Mouse (Mus musculus): Measurements from ENCODE around the gene M1ap.

The M1ap gene

GRCm38 (mm10) chr6:82946651-82947050 is at the start of gene M1ap:
TSS of gene M1ap (plus strand) at chr6:82946902.
- DNase-seq (ENCODE audit: low spot score), result no peak

GRCm38 (mm10) chr6:82897311-82897710 is 49.4 kb upstream of the M1ap start:
- DNase-seq (ENCODE audit: low spot score), result no peak

GRCm38 (mm10) chr6:82898227-82898626 is 48.5 kb upstream of the M1ap start:
- no peak for DNase-seq (ENCODE audit: low spot score)

GRCm38 (mm10) chr6:82898745-82899144 is 48.0 kb upstream of the M1ap start:
- DNase-seq (ENCODE audit: low spot score), result no peak

GRCm38 (mm10) chr6:82902559-82902958 is 44.1 kb upstream of the M1ap start:
- DNase-seq (ENCODE audit: low spot score), result no peak

- DNase-seq (ENCODE audit: low spot score), result no peak
Measured at GRCm38 (mm10) chr6:82906985-82907384, 39.7 kb upstream of the M1ap start.

- no peak for DNase-seq (ENCODE audit: low spot score)
Measured at GRCm38 (mm10) chr6:82908034-82908433, 38.7 kb upstream of the M1ap start.

GRCm38 (mm10) chr6:82909136-82909855 is 37.4 kb upstream of the M1ap start:
- peak; percentile 42 for DNase-seq (ENCODE audit: low spot score)

GRCm38 (mm10) chr6:82911303-82911702 is 35.4 kb upstream of the M1ap start:
- DNase-seq (ENCODE audit: low spot score), result no peak

- DNase-seq (ENCODE audit: low spot score), result no peak
Measured at GRCm38 (mm10) chr6:82913336-82914247, 33.1 kb upstream of the M1ap start.

- DNase-seq (ENCODE audit: low spot score), result no peak
Measured at GRCm38 (mm10) chr6:82915889-82916288, 30.8 kb upstream of the M1ap start.

GRCm38 (mm10) chr6:82916459-82916858 is 30.2 kb upstream of the M1ap start:
- no peak for DNase-seq (ENCODE audit: low spot score)

GRCm38 (mm10) chr6:82917076-82917777 is 29.5 kb upstream of the M1ap start:
- no peak for DNase-seq (ENCODE audit: low spot score)

GRCm38 (mm10) chr6:82917778-82918129 is 28.9 kb upstream of the M1ap start:
- no peak for DNase-seq (ENCODE audit: low spot score)

- no peak for DNase-seq (ENCODE audit: low spot score)
Measured at GRCm38 (mm10) chr6:82918371-82918770, 28.3 kb upstream of the M1ap start.

GRCm38 (mm10) chr6:82919520-82919919 is 27.2 kb upstream of the M1ap start:
- DNase-seq (ENCODE audit: low spot score), result no peak

GRCm38 (mm10) chr6:82921426-82922224 is 25.1 kb upstream of the M1ap start:
- DNase-seq (ENCODE audit: low spot score), result no peak

- DNase-seq (ENCODE audit: low spot score), result no peak
Measured at GRCm38 (mm10) chr6:82925005-82925404, 21.7 kb upstream of the M1ap start.

- no peak for DNase-seq (ENCODE audit: low spot score)
Measured at GRCm38 (mm10) chr6:82926106-82926505, 20.6 kb upstream of the M1ap start.

GRCm38 (mm10) chr6:82926528-82926927 is 20.2 kb upstream of the M1ap start:
- no peak for DNase-seq (ENCODE audit: low spot score)

- DNase-seq (ENCODE audit: low spot score), result no peak
Measured at GRCm38 (mm10) chr6:82927617-82928016, 19.1 kb upstream of the M1ap start.
